Comparison of ENCODE assay signal across 8 mouse cellular contexts in the genomic region with DNA sequence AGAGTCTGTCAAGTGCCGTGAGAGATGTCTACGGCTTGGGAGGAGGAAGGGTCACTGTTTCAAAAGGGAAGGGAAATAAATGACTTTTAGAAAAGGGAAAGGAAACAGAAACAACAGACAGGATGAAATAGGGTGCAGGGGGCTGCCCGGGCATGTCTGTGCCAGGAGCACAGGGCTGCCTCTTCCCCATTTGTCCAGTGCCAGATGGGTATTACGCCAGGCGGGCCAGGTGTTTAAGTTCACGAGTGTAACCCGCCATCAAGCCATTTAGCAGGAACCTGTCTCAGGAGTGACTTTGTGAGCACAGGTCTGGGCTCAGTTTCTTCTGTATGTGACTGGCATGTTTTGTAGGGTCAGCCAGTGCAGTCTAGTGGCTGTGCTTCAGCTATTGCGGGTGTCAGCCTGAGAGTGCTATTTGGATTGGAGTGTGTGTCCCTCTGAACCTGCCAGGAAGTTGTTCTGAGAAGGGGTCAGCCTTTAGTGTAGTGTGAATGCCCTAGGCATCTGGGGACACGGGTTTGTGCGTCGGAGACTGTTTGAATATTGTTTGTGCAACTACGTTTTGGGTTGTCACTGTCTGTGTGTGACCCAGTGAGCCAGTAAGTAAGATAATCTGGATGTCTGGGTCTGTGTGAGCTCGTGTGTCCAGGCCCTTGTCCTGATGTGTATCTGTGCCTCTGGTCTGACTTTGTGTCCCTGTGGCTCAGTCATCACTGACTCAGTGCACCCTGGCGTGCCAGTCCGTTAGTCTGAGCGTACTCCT. TPM values are rescaled to one million over a fixed set of nuclear protein-coding genes. Genes with fewer than 3 reads are reported as not detected.
A peak's percentile ranks its signal among the peaks of the same experiment; 100 is the strongest.
DNase-seq lines count a peak whose midpoint lies in the region; ATAC-seq and TF ChIP-seq lines count a peak whose summit lies in the region.

No protein-coding gene starts in this region.

- 42% methylated on average over 16 of the region's 16 CpGs for WGBS in intestine, postnatal 0 days
- WGBS in midbrain, embryonic 13.5 days, result 48% methylated on average over 16 of the region's 16 CpGs

- no peaks in the 10 kb centered on the region for H3K79me3 ChIP-seq in C2C12 (ENCODE audit: low read depth)

- no peak for TF ChIP-seq CTCF in C2C12 (IDR thresholded peaks at IDR 0.05; ENCODE audit: control insufficient read depth, insufficient read depth, insufficient read length)
- no peak for TF ChIP-seq CTCF in embryonic fibroblast, embryonic 13.5 days (IDR thresholded peaks at IDR 0.05; ENCODE audit: borderline replicate concordance, insufficient read depth, low read length)
- no peak for TF ChIP-seq CTCF in intestine, postnatal 0 days (IDR thresholded peaks at IDR 0.05; ENCODE audit: low read depth)

- no peaks in the 10 kb centered on the region for H3K27me3 ChIP-seq in C2C12 (ENCODE audit: control insufficient read depth, insufficient read depth, insufficient read length)
- no peaks in the 10 kb centered on the region for H3K27me3 ChIP-seq in intestine, postnatal 0 days (replicated peaks; ENCODE audit: control insufficient read depth, insufficient read depth, low read length)
- peaks cover 6% of the 10 kb centered on the region; the same call in 1 of the 2 replicates for H3K27me3 ChIP-seq in midbrain, embryonic 13.5 days

- H3K4me2 ChIP-seq in intestine, postnatal 0 days (replicated peaks; ENCODE audit: low read depth), result peak overlapping the region; percentile 94
- peak overlapping the region; percentile 97 for H3K4me2 ChIP-seq in midbrain, embryonic 13.5 days (replicated peaks)

- H3K27ac ChIP-seq in embryonic fibroblast, embryonic 13.5 days (ENCODE audit: insufficient read depth, low read length), result peak overlapping the region; percentile 91
- H3K27ac ChIP-seq in intestine, postnatal 0 days (ENCODE audit: low read depth, low read length), result no peak overlapping the region
- H3K27ac ChIP-seq in midbrain, embryonic 13.5 days, result peak overlapping the region; percentile 57; the same call in 1 of the 2 replicates

- H3K9ac ChIP-seq in intestine, postnatal 0 days (ENCODE audit: low read depth, low read length), result no peak overlapping the region; the same call in 1 of the 2 replicates
- peak overlapping the region; percentile 94 for H3K9ac ChIP-seq in midbrain, embryonic 13.5 days (replicated peaks)

- H3K4me3 ChIP-seq in C2C12 (ENCODE audit: insufficient read depth, poor library complexity, severe bottlenecking), result no peak overlapping the region
- H3K4me3 ChIP-seq in embryonic fibroblast, embryonic 13.5 days (ENCODE audit: insufficient read depth, low read length), result no peak overlapping the region
- H3K4me3 ChIP-seq in intestine, postnatal 0 days (ENCODE audit: low read depth, low read length), result peak overlapping the region; percentile 73
- peak overlapping the region; percentile 72 for H3K4me3 ChIP-seq in midbrain, embryonic 13.5 days (replicated peaks)

- TF ChIP-seq POLR2A in embryonic fibroblast, embryonic 13.5 days (IDR thresholded peaks at IDR 0.05; ENCODE audit: low read depth, low read length), result 0 out of 2 replicates have a peak, but pooled peaks have one; percentile 93

- H3ac ChIP-seq in C2C12 (ENCODE audit: control insufficient read depth, insufficient read length, low read depth), result peak overlapping the region; percentile 26

- peaks cover 9% of the 10 kb centered on the region for H3K4me1 ChIP-seq in embryonic fibroblast, embryonic 13.5 days (ENCODE audit: control insufficient read depth, insufficient read depth, low read length)
- H3K4me1 ChIP-seq in intestine, postnatal 0 days (replicated peaks; ENCODE audit: control insufficient read depth, insufficient read depth, low read length), result peaks cover 4% of the 10 kb centered on the region; the same call in 1 of the 2 replicates
- peaks cover 49% of the 10 kb centered on the region for H3K4me1 ChIP-seq in midbrain, embryonic 13.5 days (replicated peaks)

- ATAC-seq in intestine, postnatal 0 days, result no peak
- ATAC-seq in midbrain, embryonic 13.5 days, result no peak

- H3K9me3 ChIP-seq in intestine, postnatal 0 days (ENCODE audit: control insufficient read depth), result no peaks in the 10 kb centered on the region
- H3K9me3 ChIP-seq in midbrain, embryonic 13.5 days, result no peaks in the 10 kb centered on the region

- no peaks in the 10 kb centered on the region for H3K36me3 ChIP-seq in C2C12 (ENCODE audit: control insufficient read depth, insufficient read depth)
- no peaks in the 10 kb centered on the region for H3K36me3 ChIP-seq in intestine, postnatal 0 days (ENCODE audit: control insufficient read depth, insufficient read depth)
- no peaks in the 10 kb centered on the region for H3K36me3 ChIP-seq in midbrain, embryonic 13.5 days

- peaks cover 11% of the 10 kb centered on the region for H3K79me2 ChIP-seq in C2C12 (ENCODE audit: control insufficient read depth, insufficient read depth)

- peak; percentile 22 for DNase-seq in embryo, embryonic 10.5 days (ENCODE audit: low spot score)
- no peak for DNase-seq in embryo, embryonic 10 days (ENCODE audit: low spot score)
- no peak for DNase-seq in MN1 (ENCODE audit: low spot score)
- no peak for DNase-seq in gastrocnemius, postnatal 14 days

- intact Hi-C loops in gastrocnemius, postnatal 14 days (cut with DNase I; ENCODE audit: low total_unique reads), result no loop called here

TF ChIP-seq in C2C12, 6 proteins besides CTCF, POLR2A, EP300 and RAD21:
- TF ChIP-seq MAX (IDR thresholded peaks at IDR 0.05) (no peak), FOSL1 (IDR thresholded peaks at IDR 0.05; ENCODE audit: insufficient read depth, low read length, poor library complexity, severe bottlenecking) (no peak), MYOG (IDR thresholded peaks at IDR 0.05; ENCODE audit: control insufficient read depth, extremely low read depth, insufficient read length) (no peak), CEBPB (IDR thresholded peaks at IDR 0.05; ENCODE audit: low read depth) (no peak), USF1 (IDR thresholded peaks at IDR 0.05; ENCODE audit: low read depth) (no peak), MYOD1 (IDR thresholded peaks at IDR 0.05; ENCODE audit: control insufficient read depth, insufficient read length, low read depth) (no peak)

RNA-seq across cellular contexts. Expression of a gene that starts 0.5 kb away (rescaled TPM):
- 6.6 TPM for polyA plus RNA-seq in C2C12 (2012; fragmentation: generic; extraction: Trizol)
- 15.8 and 19.9 TPM in 2 replicates for polyA plus RNA-seq in embryonic fibroblast, embryonic 13.5 days (2011; ENCODE audit: insufficient read length, low read depth, missing spikeins)
- polyA plus RNA-seq in intestine, postnatal 0 days (2015; fragmentation: Nextera tagmentation; extraction: Ambion mirVana), result 6.6 and 7.0 TPM in 2 replicates
- polyA plus RNA-seq in midbrain, embryonic 13.5 days (2015; fragmentation: Nextera tagmentation; extraction: Ambion mirVana), result 23.1 and 25.5 TPM in 2 replicates
- 1 to 10 TPM; 3.6 to 5.1 TPM for total RNA-seq in gastrocnemius, postnatal 14 days (2021)

RNA-seq across cellular contexts. Expression of a gene that starts 22.1 kb away (rescaled TPM):
- 52.2 TPM for polyA plus RNA-seq in C2C12 (2012; fragmentation: generic; extraction: Trizol)
- polyA plus RNA-seq in embryonic fibroblast, embryonic 13.5 days (2011; ENCODE audit: insufficient read length, low read depth, missing spikeins), result 66.0 and 70.9 TPM in 2 replicates
- 14.2 and 14.8 TPM in 2 replicates for polyA plus RNA-seq in intestine, postnatal 0 days (2015; fragmentation: Nextera tagmentation; extraction: Ambion mirVana)
- 22.5 and 39.4 TPM in 2 replicates for polyA plus RNA-seq in midbrain, embryonic 13.5 days (2015; fragmentation: Nextera tagmentation; extraction: Ambion mirVana)
- total RNA-seq in gastrocnemius, postnatal 14 days (2021), result 10 to 100 TPM; 30.1 to 32.8 TPM

RNA-seq across cellular contexts. Expression of a gene that starts 35.3 kb away (rescaled TPM):
- polyA plus RNA-seq in C2C12 (2012; fragmentation: generic; extraction: Trizol), result 11.7 TPM
- 11.1 and 11.6 TPM in 2 replicates for polyA plus RNA-seq in embryonic fibroblast, embryonic 13.5 days (2011; ENCODE audit: insufficient read length, low read depth, missing spikeins)
- 24.1 and 24.8 TPM in 2 replicates for polyA plus RNA-seq in intestine, postnatal 0 days (2015; fragmentation: Nextera tagmentation; extraction: Ambion mirVana)
- polyA plus RNA-seq in midbrain, embryonic 13.5 days (2015; fragmentation: Nextera tagmentation; extraction: Ambion mirVana), result 22.3 and 27.3 TPM in 2 replicates
- 10 to 100 TPM; 11.1 to 12.4 TPM for total RNA-seq in gastrocnemius, postnatal 14 days (2021)

RNA-seq across cellular contexts. Expression of a gene that starts 49.4 kb away (rescaled TPM):
- polyA plus RNA-seq in C2C12 (2012; fragmentation: generic; extraction: Trizol), result 0.02 TPM
- 0.60 and 5.3 TPM in 2 replicates for polyA plus RNA-seq in embryonic fibroblast, embryonic 13.5 days (2011; ENCODE audit: insufficient read length, low read depth, missing spikeins)
- polyA plus RNA-seq in intestine, postnatal 0 days (2015; fragmentation: Nextera tagmentation; extraction: Ambion mirVana), result 2.1 TPM in 2 replicates
- 1.0 and 1.5 TPM in 2 replicates for polyA plus RNA-seq in midbrain, embryonic 13.5 days (2015; fragmentation: Nextera tagmentation; extraction: Ambion mirVana)
- total RNA-seq in gastrocnemius, postnatal 14 days (2021), result 1 to 10 TPM; 2.6 to 3.1 TPM

Comparison
In these comparisons a context has a peak if more than half of its experiments do, and no peak if none do; other contexts are left out.
1. H3K4me3 ChIP-seq: peak in intestine, postnatal 0 days (single experiment) and midbrain, embryonic 13.5 days (single experiment); none in C2C12 (single experiment) and embryonic fibroblast, embryonic 13.5 days (single experiment).